7 mouse cellular contexts compared by ENCODE assay signal in genomic region chr2:51768298-51769271, GRCm38 (mm10).
DNase-seq lines count a peak whose midpoint lies in the region; ATAC-seq lines count a peak whose summit lies in the region.

No protein-coding gene starts in this region.

- H3K9ac ChIP-seq in forebrain, embryonic 12.5 days, result no peak overlapping the region
- H3K9ac ChIP-seq in hindbrain, embryonic 16.5 days (ENCODE audit: low read depth, low read length), result no peak overlapping the region
- no peak overlapping the region for H3K9ac ChIP-seq in midbrain, embryonic 14.5 days (replicated peaks; ENCODE audit: low read length)
- no peak overlapping the region for H3K9ac ChIP-seq in kidney, embryonic 16.5 days (replicated peaks; ENCODE audit: low read length)

- H3K4me2 ChIP-seq in forebrain, embryonic 12.5 days, result no peak overlapping the region
- no peak overlapping the region for H3K4me2 ChIP-seq in hindbrain, embryonic 16.5 days (ENCODE audit: low read length)
- no peak overlapping the region for H3K4me2 ChIP-seq in midbrain, embryonic 14.5 days (ENCODE audit: low read length)
- H3K4me2 ChIP-seq in kidney, embryonic 16.5 days (replicated peaks; ENCODE audit: low read depth, low read length), result no peak overlapping the region

- H3K4me1 ChIP-seq in forebrain, embryonic 12.5 days, result peaks cover 14% of the 10 kb centered on the region
- H3K4me1 ChIP-seq in hindbrain, embryonic 16.5 days (ENCODE audit: control insufficient read depth, insufficient read depth, low read depth, low read length), result peaks cover 9% of the 10 kb centered on the region
- peaks cover 7% of the 10 kb centered on the region; the same call in 1 of the 2 replicates for H3K4me1 ChIP-seq in midbrain, embryonic 14.5 days (ENCODE audit: control insufficient read depth, insufficient read depth, low read length)
- H3K4me1 ChIP-seq in kidney, embryonic 16.5 days (ENCODE audit: insufficient read depth, low read length), result no peaks in the 10 kb centered on the region

- H3K9me3 ChIP-seq in forebrain, embryonic 12.5 days, result no peaks in the 10 kb centered on the region
- no peaks in the 10 kb centered on the region for H3K9me3 ChIP-seq in hindbrain, embryonic 16.5 days (ENCODE audit: control insufficient read depth, low read length)
- H3K9me3 ChIP-seq in midbrain, embryonic 14.5 days (ENCODE audit: control insufficient read depth, low read length), result no peaks in the 10 kb centered on the region
- H3K9me3 ChIP-seq in kidney, embryonic 16.5 days (ENCODE audit: low read length), result no peaks in the 10 kb centered on the region

- WGBS in forebrain, embryonic 12.5 days, result 59% methylated on average over 12 of the region's 12 CpGs
- WGBS in hindbrain, embryonic 16.5 days, result 38% methylated on average over 12 of the region's 12 CpGs
- 56% methylated on average over 12 of the region's 12 CpGs for WGBS in midbrain, embryonic 14.5 days
- WGBS in kidney, embryonic 16.5 days, result 66% methylated on average over 12 of the region's 12 CpGs

- no peak overlapping the region for H3K4me3 ChIP-seq in forebrain, embryonic 12.5 days (replicated peaks)
- H3K4me3 ChIP-seq in hindbrain, embryonic 16.5 days (ENCODE audit: low read length), result no peak overlapping the region
- no peak overlapping the region for H3K4me3 ChIP-seq in midbrain, embryonic 14.5 days (replicated peaks; ENCODE audit: low read depth, low read length)
- H3K4me3 ChIP-seq in kidney, embryonic 16.5 days (ENCODE audit: low read length), result no peak overlapping the region

- DNase-seq in cerebellum, adult 8-10 months, result peak; percentile 92
- DNase-seq in midbrain, embryonic 14.5 days, result peak; percentile 66
- no peak for DNase-seq in adrenal gland, postnatal 10 days
- no peak for DNase-seq in c-Kit-positive CD71-positive TER-119-positive erythroid progenitor cells, embryonic 14.5 days (ENCODE audit: low spot score)

- H3K27me3 ChIP-seq in forebrain, embryonic 12.5 days, result no peaks in the 10 kb centered on the region
- H3K27me3 ChIP-seq in hindbrain, embryonic 16.5 days (replicated peaks; ENCODE audit: control insufficient read depth, insufficient read depth, low read length), result no peaks in the 10 kb centered on the region
- H3K27me3 ChIP-seq in midbrain, embryonic 14.5 days (ENCODE audit: control insufficient read depth, insufficient read depth, low read length), result no peaks in the 10 kb centered on the region
- no peaks in the 10 kb centered on the region for H3K27me3 ChIP-seq in kidney, embryonic 16.5 days (ENCODE audit: insufficient read depth, low read length)

- H3K36me3 ChIP-seq in forebrain, embryonic 12.5 days (replicated peaks), result no peaks in the 10 kb centered on the region
- no peaks in the 10 kb centered on the region for H3K36me3 ChIP-seq in hindbrain, embryonic 16.5 days (ENCODE audit: control insufficient read depth, insufficient read depth, low read length)
- H3K36me3 ChIP-seq in midbrain, embryonic 14.5 days (ENCODE audit: control insufficient read depth, insufficient read depth, low read length), result no peaks in the 10 kb centered on the region
- no peaks in the 10 kb centered on the region for H3K36me3 ChIP-seq in kidney, embryonic 16.5 days (ENCODE audit: insufficient read depth, low read length)

- peak overlapping the region; percentile 50; the same call in 1 of the 2 replicates for H3K27ac ChIP-seq in forebrain, embryonic 12.5 days
- no peak overlapping the region for H3K27ac ChIP-seq in hindbrain, embryonic 16.5 days (ENCODE audit: low read depth, low read length)
- 0 out of 2 replicates have a peak overlapping the region, but pooled peaks have one; percentile 8 for H3K27ac ChIP-seq in midbrain, embryonic 14.5 days (replicated peaks; ENCODE audit: low read depth, low read length)
- no peak overlapping the region for H3K27ac ChIP-seq in kidney, embryonic 16.5 days (ENCODE audit: low read length)

- ATAC-seq in forebrain, embryonic 12.5 days (ENCODE audit: low FRiP score), result peak; percentile 64; the same call in 1 of the 2 replicates
- ATAC-seq in hindbrain, embryonic 16.5 days, result peak; percentile 91
- ATAC-seq in midbrain, embryonic 14.5 days (ENCODE audit: low FRiP score, low TSS enrichment), result peak; percentile 58; the same call in 1 of the 2 replicates
- no peak for ATAC-seq in kidney, embryonic 16.5 days (ENCODE audit: low FRiP score, low TSS enrichment)

Comparison
In these comparisons a context has a peak if more than half of its experiments do, and no peak if none do; other contexts are left out.
1. DNase-seq: peak in cerebellum, adult 8-10 months (single experiment) and midbrain, embryonic 14.5 days (single experiment); none in adrenal gland, postnatal 10 days (single experiment) and c-Kit-positive CD71-positive TER-119-positive erythroid progenitor cells, embryonic 14.5 days (single experiment).
2. H3K27ac ChIP-seq: peak in forebrain, embryonic 12.5 days (single experiment) and midbrain, embryonic 14.5 days (single experiment); none in hindbrain, embryonic 16.5 days (single experiment) and kidney, embryonic 16.5 days (single experiment).